Mouse (Mus musculus): ENCODE data around the gene Vipr1.

- TF ChIP-seq CTCF (IDR thresholded peaks at IDR 0.05; ENCODE audit: extremely low read depth, insufficient read length, insufficient replicate concordance, low read depth, low read length) (no peak), POLR2A (IDR thresholded peaks at IDR 0.05; ENCODE audit: low read depth, low read length) (no peak)
These were observed 14.6 kb downstream of the Vipr1 start for GRCm38 (mm10) chr9:121657143-121657542.
